Mouse (Mus musculus): ENCODE measurements around the gene Vmn1r55.

GRCm38 (mm10) chr7:5086921-5087440 is 62.5 kb downstream of the Vmn1r55 start:
- TF ChIP-seq CTCF (IDR thresholded peaks at IDR 0.05; ENCODE audit: borderline replicate concordance, control insufficient read depth, extremely low read depth, insufficient read depth, low read length, poor library complexity) (no peak), POLR2A (IDR thresholded peaks at IDR 0.05; ENCODE audit: control insufficient read depth, extremely low read depth, insufficient read depth, low read length, poor library complexity) (no peak)
